Mouse (Mus musculus) forebrain, embryonic 15.5 days (tissue): ENCODE measurements around the gene Vmn1r224. TPM values are rescaled to one million over a fixed set of nuclear protein-coding genes. Genes with fewer than 3 reads are reported as not detected.

ENCODE experiments used
- ATAC-seq: fragments of 200-750 bp; cut with Nextera tagmentation; replicated peaks from 2 replicates; pipeline ENCODE4 v1.8.0; 2017; ENCODE audit warnings: mild to moderate bottlenecking, moderate TSS enrichment, moderate library complexity
- H3K27ac ChIP-seq: fragments of 300-500 bp; sonication (generic); replicated peaks from 2 replicates; pipeline ENCODE4 v1.5.1; 2015; ENCODE audit warnings: mild to moderate bottlenecking, inconsistent platforms
- H3K27me3 ChIP-seq: fragments of 300-500 bp; sonication (generic); 2 replicates; pipeline ENCODE4 v1.6.1; 2015; ENCODE audit warnings: inconsistent platforms
- H3K36me3 ChIP-seq: fragments of 300-500 bp; sonication (generic); 2 replicates; pipeline ENCODE4 v1.6.1; 2015; ENCODE audit warnings: mild to moderate bottlenecking, inconsistent platforms
- H3K4me1 ChIP-seq: fragments of 300-500 bp; sonication (generic); 2 replicates; pipeline ENCODE4 v1.6.1; 2015; ENCODE audit warnings: inconsistent platforms
- H3K4me2 ChIP-seq: fragments of 300-500 bp; sonication (generic); replicated peaks from 2 replicates; pipeline ENCODE4 v1.6.1; 2015; ENCODE audit warnings: mild to moderate bottlenecking, inconsistent platforms
- H3K4me3 ChIP-seq: fragments of 300-500 bp; sonication (generic); 2 replicates; pipeline ENCODE4 v1.5.1; 2015; ENCODE audit warnings: mild to moderate bottlenecking, inconsistent platforms
- H3K9ac ChIP-seq: fragments of 300-500 bp; sonication (generic); replicated peaks from 2 replicates; pipeline ENCODE4 v1.6.1; 2015; ENCODE audit warnings: mild to moderate bottlenecking, inconsistent platforms
- H3K9me3 ChIP-seq: fragments of 300-500 bp; sonication (generic); 2 replicates; pipeline ENCODE4 v1.6.1; 2016; ENCODE audit warnings: inconsistent platforms
- WGBS: fragments of 180-500 bp; shearing (Covaris S2); methylation state at CpG from one replicate; pipeline ENCODE4 v1.1.7; 2015; ENCODE audit warnings: mixed read lengths; 5-methylcytosine and 5-hydroxymethylcytosine counted together
- polyA plus RNA-seq: library from polyadenylated mRNA; unstranded; fragments of >200 nt; fragmentation: Nextera tagmentation; extraction: Ambion mirVana; gene quantifications from 2 replicates; pipeline ENCODE4 v1.2.1, GENCODE M21; 2015

Gene Vmn1r224
- not detected in 2 replicates for polyA plus RNA-seq

DNA sequence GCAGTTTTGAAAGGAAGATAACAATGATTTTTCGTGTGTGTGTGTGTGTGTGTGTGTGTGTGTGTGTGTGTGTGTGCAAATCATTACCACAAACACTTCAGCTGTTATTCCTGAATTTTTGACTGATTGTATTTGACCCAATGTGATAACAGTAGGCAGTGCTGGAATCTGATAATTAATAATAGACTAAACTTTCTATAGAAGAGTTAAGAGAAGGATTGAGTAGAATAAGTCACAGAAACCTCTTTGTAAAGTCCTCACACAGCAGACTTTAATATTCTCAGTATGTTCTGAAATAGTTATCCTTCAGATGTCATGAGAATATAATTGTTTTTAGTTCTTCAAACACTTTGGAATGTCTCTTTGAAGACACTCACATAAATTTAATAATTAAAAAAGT lies at the start of gene Vmn1r224:
Gene Vmn1r224 (plus strand): TSS at position 301 of the 400 bp plus-strand sequence.
- H3K4me3 ChIP-seq: no peak within 1 kb of the TSS
- no peak within 1 kb of the TSS for H3K9ac ChIP-seq
- no peak within 1 kb of the TSS for H3K4me2 ChIP-seq
- ATAC-seq: no peak
- peaks cover 5% of the 10 kb centered on the region for H3K9me3 ChIP-seq
- no peaks in the 10 kb centered on the region for H3K4me1 ChIP-seq
- no peak within 1 kb of the TSS for H3K27ac ChIP-seq
- WGBS: 26% methylated on average over 1 of the region's 1 CpGs
- no peaks in the 10 kb centered on the region for H3K36me3 ChIP-seq
- no peaks in the 10 kb centered on the region for H3K27me3 ChIP-seq

DNA sequence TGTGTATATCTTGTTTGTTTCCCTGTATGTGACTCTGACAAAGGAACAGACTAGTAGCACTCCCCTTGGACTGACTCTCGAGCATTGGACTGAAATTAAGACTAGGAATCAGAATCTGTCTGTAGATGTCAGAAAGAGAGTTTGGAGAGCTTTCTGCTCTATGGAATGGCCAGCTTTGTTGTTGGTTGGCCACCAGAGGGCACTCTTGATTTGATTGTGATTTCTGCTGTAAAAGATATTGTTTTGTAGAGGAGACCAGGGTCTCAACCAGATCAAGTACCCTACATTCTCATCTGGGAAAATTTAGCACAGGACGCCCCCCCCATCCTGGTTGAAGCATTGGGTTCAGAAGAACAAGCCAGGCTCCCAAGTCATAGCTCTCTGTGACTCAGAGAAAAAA lies 14.8 kb upstream of the Vmn1r224 start:
- Histone ChIP-seq H3K27ac (no peak overlapping the region), H3K36me3 (no peaks in the 10 kb centered on the region), H3K27me3 (no peaks in the 10 kb centered on the region), H3K4me3 (no peak overlapping the region), H3K9me3 (peaks cover 26% of the 10 kb centered on the region; the same call in 1 of the 2 replicates), H3K9ac (no peak overlapping the region), H3K4me1 (no peaks in the 10 kb centered on the region), H3K4me2 (no peak overlapping the region)
- no peak for ATAC-seq
- WGBS: 47% methylated on average over 2 of the region's 2 CpGs

- no peak for ATAC-seq
- no peaks in the 10 kb centered on the region for H3K4me1 ChIP-seq
- no peaks in the 10 kb centered on the region for H3K36me3 ChIP-seq
- H3K9ac ChIP-seq: no peak overlapping the region
- H3K9me3 ChIP-seq: peaks cover 17% of the 10 kb centered on the region
- no peak overlapping the region for H3K4me3 ChIP-seq
- H3K27ac ChIP-seq: no peak overlapping the region
- no peak overlapping the region for H3K4me2 ChIP-seq
- no peaks in the 10 kb centered on the region for H3K27me3 ChIP-seq
Observed at GRCm38 (mm10) chr17:20439263-20439662, 25.3 kb downstream of the Vmn1r224 start.

GRCm38 (mm10) chr17:20473311-20473710 lies 59.4 kb downstream of the Vmn1r224 start:
- WGBS: 72% methylated on average over 3 of the region's 3 CpGs
- no peak overlapping the region for H3K9ac ChIP-seq
- no peak overlapping the region for H3K4me3 ChIP-seq
- H3K4me2 ChIP-seq: no peak overlapping the region
- H3K4me1 ChIP-seq: no peaks in the 10 kb centered on the region
- H3K27me3 ChIP-seq: no peaks in the 10 kb centered on the region
- H3K27ac ChIP-seq: no peak overlapping the region
- H3K36me3 ChIP-seq: no peaks in the 10 kb centered on the region
- no peaks in the 10 kb centered on the region; the same call in 1 of the 2 replicates for H3K9me3 ChIP-seq
- no peak for ATAC-seq

Other genes with a start within 250 kb of the Vmn1r224 start
- not detected in 2 replicates for gene Fpr-rs6, start 231.0 kb upstream of the Vmn1r224 start, polyA plus RNA-seq
- not detected in 2 replicates for gene Vmn2r105, start 179.1 kb upstream of the Vmn1r224 start, polyA plus RNA-seq
- not detected in 2 replicates for gene Vmn2r106, start 128.6 kb upstream of the Vmn1r224 start, polyA plus RNA-seq
- gene Vmn2r107, start 68.9 kb upstream of the Vmn1r224 start, polyA plus RNA-seq: not detected in 2 replicates
- gene Vmn2r108, start 67.2 kb downstream of the Vmn1r224 start, polyA plus RNA-seq: not detected in 2 replicates
- gene Vmn1r225, start 84.0 kb downstream of the Vmn1r224 start, polyA plus RNA-seq: not detected in 2 replicates
- not detected in 2 replicates for gene Vmn2r109, start 150.6 kb downstream of the Vmn1r224 start, polyA plus RNA-seq
- 0.04 TPM in 1 of 2 replicates, not detected in the other for gene Vmn2r110, start 182.3 kb downstream of the Vmn1r224 start, polyA plus RNA-seq
- gene Fpr-rs3, start 210.7 kb downstream of the Vmn1r224 start, polyA plus RNA-seq: not detected in 2 replicates